Mouse (Mus musculus): Measurements from ENCODE around the gene Prkci.

Gene Prkci

GRCm38 (mm10) chr3:30995283-30995898 is at the start of gene Prkci:
Gene Prkci, plus strand, starts transcription at chr3:30995747.
- peak; percentile 95 for DNase-seq (ENCODE audit: low spot score)

GRCm38 (mm10) chr3:30951652-30952051 is 43.9 kb upstream of the Prkci start:
- no peak for DNase-seq (ENCODE audit: low spot score)

GRCm38 (mm10) chr3:30952273-30953070 is 43.1 kb upstream of the Prkci start:
- no peak for DNase-seq (ENCODE audit: low spot score)

GRCm38 (mm10) chr3:30956327-30956726 is 39.2 kb upstream of the Prkci start:
- DNase-seq (ENCODE audit: low spot score), result no peak

- DNase-seq (ENCODE audit: low spot score), result no peak
These were observed 36.8 kb upstream of the Prkci start for GRCm38 (mm10) chr3:30958709-30959108.

- no peak for DNase-seq (ENCODE audit: low spot score)
These were observed 35.4 kb upstream of the Prkci start for GRCm38 (mm10) chr3:30959868-30960831.

GRCm38 (mm10) chr3:30963100-30963499 is 32.4 kb upstream of the Prkci start:
- no peak for DNase-seq (ENCODE audit: low spot score)

- no peak for DNase-seq (ENCODE audit: low spot score)
These were observed 31.3 kb upstream of the Prkci start for GRCm38 (mm10) chr3:30964216-30964615.

- DNase-seq (ENCODE audit: low spot score), result no peak
These were observed 29.9 kb upstream of the Prkci start for GRCm38 (mm10) chr3:30965644-30966043.

- peak; percentile 59 for DNase-seq (ENCODE audit: low spot score)
These were observed 26.9 kb upstream of the Prkci start for GRCm38 (mm10) chr3:30968531-30969092.

- DNase-seq (ENCODE audit: low spot score), result peak; percentile 97
These were observed 26.4 kb upstream of the Prkci start, which contains the start of gene Phc3 for GRCm38 (mm10) chr3:30969104-30969581. Gene Phc3, minus strand, starts transcription at chr3:30969415.

- DNase-seq (ENCODE audit: low spot score), result peak; percentile 48
These were observed 20.3 kb upstream of the Prkci start for GRCm38 (mm10) chr3:30975102-30975754.

GRCm38 (mm10) chr3:30976991-30977603 is 18.4 kb upstream of the Prkci start:
- peak; percentile 79 for DNase-seq (ENCODE audit: low spot score)

- peak; percentile 42 for DNase-seq (ENCODE audit: low spot score)
These were observed 13.7 kb upstream of the Prkci start for GRCm38 (mm10) chr3:30981616-30982380.

- no peak for DNase-seq (ENCODE audit: low spot score)
These were observed 12.5 kb upstream of the Prkci start for GRCm38 (mm10) chr3:30982924-30983536.

GRCm38 (mm10) chr3:30987396-30988318 is 7.9 kb upstream of the Prkci start:
- no peak for DNase-seq (ENCODE audit: low spot score)

- no peak for DNase-seq (ENCODE audit: low spot score)
These were observed 3.4 kb upstream of the Prkci start for GRCm38 (mm10) chr3:30992161-30992560.

GRCm38 (mm10) chr3:30993066-30993573 is 2.4 kb upstream of the Prkci start:
- no peak for DNase-seq (ENCODE audit: low spot score)

Data from yolk sac, embryonic 10.5 days (tissue).